ENCODE assay signal across 9 mouse cellular contexts in genomic region chr4:49478118-49478877, GRCm38 (mm10). TPM values are rescaled to one million over a fixed set of nuclear protein-coding genes. Genes with fewer than 3 reads are reported as not detected.
DNase-seq lines count a peak whose midpoint lies in the region; ATAC-seq and TF ChIP-seq lines count a peak whose summit lies in the region.
"Had no signal": no experiment of that assay in that cellular context is flagged by ENCODE, and none has a peak within 500 bp of the region (broad histone marks: within the 10 kb centered on the region; RNA-seq: fewer than 3 reads in every experiment).

No protein-coding gene starts in this region.

- no peaks in the 10 kb centered on the region for H3K4me1 ChIP-seq in embryonic facial prominence, embryonic 11.5 days (ENCODE audit: control insufficient read depth, insufficient read depth, low read length)
- H3K4me1 ChIP-seq in hindbrain, embryonic 14.5 days (replicated peaks; ENCODE audit: control insufficient read depth, insufficient read depth, low read length), result peaks cover 6% of the 10 kb centered on the region; the same call in 1 of the 2 replicates
- peaks cover 74% of the 10 kb centered on the region for H3K4me1 ChIP-seq in liver, embryonic 12.5 days
- no peaks in the 10 kb centered on the region for H3K4me1 ChIP-seq in midbrain, postnatal 0 days (ENCODE audit: insufficient read depth, low read length)

- no peaks in the 10 kb centered on the region for H3K36me3 ChIP-seq in embryonic facial prominence, embryonic 11.5 days (replicated peaks; ENCODE audit: control insufficient read depth, insufficient read depth, low read depth, low read length)
- H3K36me3 ChIP-seq in hindbrain, embryonic 14.5 days (replicated peaks; ENCODE audit: control insufficient read depth, insufficient read depth), result no peaks in the 10 kb centered on the region
- H3K36me3 ChIP-seq in liver, embryonic 12.5 days, result no peaks in the 10 kb centered on the region
- no peaks in the 10 kb centered on the region for H3K36me3 ChIP-seq in midbrain, postnatal 0 days (ENCODE audit: insufficient read depth, low read length)

- DNase-seq in adrenal gland, adult 2 months, result peak; percentile 25
- DNase-seq in adrenal gland, adult 18-20 months (ENCODE audit: low spot score in 2 of 2), result no peak
- DNase-seq in embryonic facial prominence, embryonic 11.5 days (ENCODE audit: low spot score), result peak; percentile 56
- DNase-seq in hindbrain, embryonic 14.5 days (ENCODE audit: low spot score), result no peak
- no peak for DNase-seq in midbrain, postnatal 0 days (ENCODE audit: low spot score)
- DNase-seq in left cerebral cortex, adult 8-10 months (ENCODE audit: low spot score in 2 of 2), result no peak
- DNase-seq in frontal cortex, adult 2 months (ENCODE audit: extremely low spot score in 1 of 2, low spot score in 1 of 2), result no peak

- TF ChIP-seq CTCF in midbrain, postnatal 0 days (IDR thresholded peaks at IDR 0.05), result no peak

- no peak overlapping the region for H3K4me3 ChIP-seq in embryonic facial prominence, embryonic 11.5 days (ENCODE audit: low read depth, low read length)
- H3K4me3 ChIP-seq in hindbrain, embryonic 14.5 days (replicated peaks; ENCODE audit: low read length), result 0 out of 2 replicates have a peak overlapping the region, but pooled peaks have one; percentile 9
- H3K4me3 ChIP-seq in liver, embryonic 12.5 days, result peak overlapping the region; percentile 44
- peak overlapping the region; percentile 16 for H3K4me3 ChIP-seq in midbrain, postnatal 0 days (ENCODE audit: low read depth, low read length)

- H3K27me3 ChIP-seq in embryonic facial prominence, embryonic 11.5 days (ENCODE audit: control insufficient read depth, insufficient read depth, low read length), result no peaks in the 10 kb centered on the region
- H3K27me3 ChIP-seq in hindbrain, embryonic 14.5 days (ENCODE audit: control insufficient read depth, insufficient read depth, low read length), result no peaks in the 10 kb centered on the region
- no peaks in the 10 kb centered on the region for H3K27me3 ChIP-seq in liver, embryonic 12.5 days (replicated peaks)
- no peaks in the 10 kb centered on the region for H3K27me3 ChIP-seq in midbrain, postnatal 0 days (ENCODE audit: insufficient read depth, low read length)

- H3K9me3 ChIP-seq in embryonic facial prominence, embryonic 11.5 days (replicated peaks; ENCODE audit: control insufficient read depth, low read length), result no peaks in the 10 kb centered on the region
- no peaks in the 10 kb centered on the region for H3K9me3 ChIP-seq in hindbrain, embryonic 14.5 days (ENCODE audit: control insufficient read depth, low read length)
- H3K9me3 ChIP-seq in liver, embryonic 12.5 days (replicated peaks), result no peaks in the 10 kb centered on the region
- H3K9me3 ChIP-seq in midbrain, postnatal 0 days (ENCODE audit: low read length), result no peaks in the 10 kb centered on the region

- WGBS in embryonic facial prominence, embryonic 11.5 days, result 21% methylated on average over 19 of the region's 19 CpGs
- 20% methylated on average over 18 of the region's 19 CpGs for WGBS in hindbrain, embryonic 14.5 days
- 19% methylated on average over 19 of the region's 19 CpGs for WGBS in liver, embryonic 12.5 days (ENCODE audit: insufficient replicate concordance)
- WGBS in midbrain, postnatal 0 days, result 20% methylated on average over 19 of the region's 19 CpGs

- H3K4me2 ChIP-seq in embryonic facial prominence, embryonic 11.5 days (ENCODE audit: low read depth, low read length), result peak overlapping the region; percentile 16
- peak overlapping the region; percentile 49 for H3K4me2 ChIP-seq in hindbrain, embryonic 14.5 days (replicated peaks)
- H3K4me2 ChIP-seq in liver, embryonic 12.5 days, result peak overlapping the region; percentile 72
- H3K4me2 ChIP-seq in midbrain, postnatal 0 days (ENCODE audit: low read depth, low read length, poor library complexity, severe bottlenecking), result peak overlapping the region; percentile 53

- ATAC-seq in embryonic facial prominence, embryonic 11.5 days (replicated peaks; ENCODE audit: insufficient number of reproducible peaks, low FRiP score, low TSS enrichment, low read depth), result peak; percentile 70; the same call in 1 of the 2 replicates
- peak; percentile 60; the same call in 1 of the 2 replicates for ATAC-seq in hindbrain, embryonic 14.5 days (ENCODE audit: low FRiP score)
- ATAC-seq in liver, embryonic 12.5 days, result peak; percentile 82
- no peak for ATAC-seq in midbrain, postnatal 0 days (ENCODE audit: low FRiP score)

- no peak overlapping the region for H3K9ac ChIP-seq in embryonic facial prominence, embryonic 11.5 days (replicated peaks; ENCODE audit: low read length)
- no peak overlapping the region for H3K9ac ChIP-seq in hindbrain, embryonic 14.5 days
- H3K9ac ChIP-seq in liver, embryonic 12.5 days, result peak overlapping the region; percentile 68
- no peak overlapping the region for H3K9ac ChIP-seq in midbrain, postnatal 0 days (replicated peaks; ENCODE audit: low read length, poor library complexity, severe bottlenecking)

- H3K27ac ChIP-seq in embryonic facial prominence, embryonic 11.5 days (replicated peaks; ENCODE audit: low read depth, low read length), result no peak overlapping the region
- H3K27ac ChIP-seq in hindbrain, embryonic 14.5 days, result no peak overlapping the region
- H3K27ac ChIP-seq in liver, embryonic 12.5 days, result peak overlapping the region; percentile 69
- H3K27ac ChIP-seq in midbrain, postnatal 0 days (ENCODE audit: low read depth, low read length), result no peak overlapping the region

RNA-seq across cellular contexts. Expression of gene Acnat1, which starts 4.6 kb away (rescaled TPM):
- total RNA-seq in adrenal gland, adult 2 months (2021), result 1 to 10 TPM; 1.8 to 2.6 TPM
- polyA plus RNA-seq in adrenal gland, adult 2 months (2012; rRNA removed), result 0.11 TPM in 1 of 2 replicates, not detected in the other
- 1 to 10 TPM; 1.1 TPM for total RNA-seq in adrenal gland, adult 18-20 months (2021)
- not detected in 2 replicates for polyA plus RNA-seq in embryonic facial prominence, embryonic 11.5 days (2014; fragmentation: Nextera tagmentation; extraction: Ambion mirVana)
- polyA plus RNA-seq in hindbrain, embryonic 14.5 days (2014; fragmentation: Nextera tagmentation; extraction: Ambion mirVana), result not detected in 2 replicates
- polyA plus RNA-seq in liver, embryonic 12.5 days (2016; fragmentation: Nextera tagmentation; extraction: Ambion mirVana), result 0.18 and 0.37 TPM in 2 replicates
- total RNA-seq in midbrain, postnatal 0 days (2014; rRNA removed), result 0.44 TPM in 1 of 2 replicates, not detected in the other
- polyA plus RNA-seq in midbrain, postnatal 0 days (2015; fragmentation: Nextera tagmentation; extraction: Ambion mirVana), result not detected in 2 replicates
- not detected for total RNA-seq in left cerebral cortex, adult 8-10 months (2022)
- not detected in 2 replicates for polyA plus RNA-seq in frontal cortex, adult 2 months (2012; rRNA removed)

RNA-seq across cellular contexts. Expression of gene Baat, which starts 28.1 kb away (rescaled TPM):
- under 1 TPM; 0.24 to 0.72 TPM for total RNA-seq in adrenal gland, adult 2 months (2021)
- polyA plus RNA-seq in adrenal gland, adult 2 months (2012; rRNA removed), result not detected in 2 replicates
- total RNA-seq in adrenal gland, adult 18-20 months (2021), result under 1 TPM in 1 of 2 experiments, not detected in 1; 0.30 TPM
- not detected in 2 replicates for polyA plus RNA-seq in embryonic facial prominence, embryonic 11.5 days (2014; fragmentation: Nextera tagmentation; extraction: Ambion mirVana)
- 0.27 TPM in 1 of 2 replicates, not detected in the other for polyA plus RNA-seq in hindbrain, embryonic 14.5 days (2014; fragmentation: Nextera tagmentation; extraction: Ambion mirVana)
- 0.21 and 0.37 TPM in 2 replicates for polyA plus RNA-seq in liver, embryonic 12.5 days (2016; fragmentation: Nextera tagmentation; extraction: Ambion mirVana)
- not detected in 2 replicates for total RNA-seq in midbrain, postnatal 0 days (2014; rRNA removed)
- not detected in 2 replicates for polyA plus RNA-seq in midbrain, postnatal 0 days (2015; fragmentation: Nextera tagmentation; extraction: Ambion mirVana)
- total RNA-seq in left cerebral cortex, adult 8-10 months (2022), result under 1 TPM in 3 of 4 experiments, not detected in 1; 0.19 to 0.27 (median 0.24) TPM
- polyA plus RNA-seq in frontal cortex, adult 2 months (2012; rRNA removed), result 0.08 and 0.14 TPM in 2 replicates
- polyA plus RNA-seq: gonadal fat pad, adult 2 months had no signal

RNA-seq across cellular contexts. Expression of gene Mrpl50, which starts 42.6 kb away (rescaled TPM):
- 10 to 100 TPM; 42.9 to 48.5 TPM for total RNA-seq in adrenal gland, adult 2 months (2021)
- polyA plus RNA-seq in adrenal gland, adult 2 months (2012; rRNA removed), result 0.74 and 0.95 TPM in 2 replicates
- total RNA-seq in adrenal gland, adult 18-20 months (2021), result 10 to 100 TPM; 43.7 to 53.0 TPM
- polyA plus RNA-seq in embryonic facial prominence, embryonic 11.5 days (2014; fragmentation: Nextera tagmentation; extraction: Ambion mirVana), result 107 and 119 TPM in 2 replicates
- polyA plus RNA-seq in hindbrain, embryonic 14.5 days (2014; fragmentation: Nextera tagmentation; extraction: Ambion mirVana), result 77.3 and 89.8 TPM in 2 replicates
- polyA plus RNA-seq in liver, embryonic 12.5 days (2016; fragmentation: Nextera tagmentation; extraction: Ambion mirVana), result 65.8 and 67.3 TPM in 2 replicates
- 36.6 and 44.3 TPM in 2 replicates for total RNA-seq in midbrain, postnatal 0 days (2014; rRNA removed)
- polyA plus RNA-seq in midbrain, postnatal 0 days (2015; fragmentation: Nextera tagmentation; extraction: Ambion mirVana), result 75.7 and 76.7 TPM in 2 replicates
- total RNA-seq in left cerebral cortex, adult 8-10 months (2022), result 10 to 100 TPM; 27.8 to 33.3 (median 29.2) TPM
- 19.6 and 20.7 TPM in 2 replicates for polyA plus RNA-seq in frontal cortex, adult 2 months (2012; rRNA removed)

RNA-seq across cellular contexts. Expression of gene Zfp189, which starts 42.7 kb away (rescaled TPM):
- total RNA-seq in adrenal gland, adult 2 months (2021), result 1 to 10 TPM; 5.4 to 6.2 TPM
- 0.51 and 0.59 TPM in 2 replicates for polyA plus RNA-seq in adrenal gland, adult 2 months (2012; rRNA removed)
- total RNA-seq in adrenal gland, adult 18-20 months (2021), result 1 to 10 TPM; 6.9 TPM
- 14.4 and 14.9 TPM in 2 replicates for polyA plus RNA-seq in embryonic facial prominence, embryonic 11.5 days (2014; fragmentation: Nextera tagmentation; extraction: Ambion mirVana)
- polyA plus RNA-seq in hindbrain, embryonic 14.5 days (2014; fragmentation: Nextera tagmentation; extraction: Ambion mirVana), result 12.6 and 16.2 TPM in 2 replicates
- polyA plus RNA-seq in liver, embryonic 12.5 days (2016; fragmentation: Nextera tagmentation; extraction: Ambion mirVana), result 4.3 and 4.6 TPM in 2 replicates
- 6.3 and 10.4 TPM in 2 replicates for total RNA-seq in midbrain, postnatal 0 days (2014; rRNA removed)
- 4.2 and 6.0 TPM in 2 replicates for polyA plus RNA-seq in midbrain, postnatal 0 days (2015; fragmentation: Nextera tagmentation; extraction: Ambion mirVana)
- total RNA-seq in left cerebral cortex, adult 8-10 months (2022), result 10 to 100 TPM; 11.0 to 13.2 (median 11.6) TPM
- polyA plus RNA-seq in frontal cortex, adult 2 months (2012; rRNA removed), result 3.3 and 3.6 TPM in 2 replicates

Comparison
In these comparisons a context has a peak if more than half of its experiments do, and no peak if none do; other contexts are left out.
1. DNase-seq: peak in adrenal gland, adult 2 months (single experiment) and embryonic facial prominence, embryonic 11.5 days (single experiment); none in adrenal gland, adult 18-20 months (0 of 2), hindbrain, embryonic 14.5 days (single experiment), midbrain, postnatal 0 days (single experiment), left cerebral cortex, adult 8-10 months (0 of 2) and frontal cortex, adult 2 months (0 of 2).
2. H3K4me2 ChIP-seq: peak in every context shown above with its lines; median percentile 72 in liver, embryonic 12.5 days; 53 in midbrain, postnatal 0 days; 49 in hindbrain, embryonic 14.5 days; 16 in embryonic facial prominence, embryonic 11.5 days.
3. RNA of gene Mrpl50, which starts 42.6 kb away (polyA plus RNA-seq): 107 to 119 TPM in embryonic facial prominence, embryonic 11.5 days, 77.3 to 89.8 TPM in hindbrain, embryonic 14.5 days, 75.7 to 76.7 TPM in midbrain, postnatal 0 days, 65.8 to 67.3 TPM in liver, embryonic 12.5 days and 19.6 to 20.7 TPM in frontal cortex, adult 2 months; 0.74 to 0.95 TPM in adrenal gland, adult 2 months; every median in the first group is over 10 times any median in the second.